In the genomic region with DNA sequence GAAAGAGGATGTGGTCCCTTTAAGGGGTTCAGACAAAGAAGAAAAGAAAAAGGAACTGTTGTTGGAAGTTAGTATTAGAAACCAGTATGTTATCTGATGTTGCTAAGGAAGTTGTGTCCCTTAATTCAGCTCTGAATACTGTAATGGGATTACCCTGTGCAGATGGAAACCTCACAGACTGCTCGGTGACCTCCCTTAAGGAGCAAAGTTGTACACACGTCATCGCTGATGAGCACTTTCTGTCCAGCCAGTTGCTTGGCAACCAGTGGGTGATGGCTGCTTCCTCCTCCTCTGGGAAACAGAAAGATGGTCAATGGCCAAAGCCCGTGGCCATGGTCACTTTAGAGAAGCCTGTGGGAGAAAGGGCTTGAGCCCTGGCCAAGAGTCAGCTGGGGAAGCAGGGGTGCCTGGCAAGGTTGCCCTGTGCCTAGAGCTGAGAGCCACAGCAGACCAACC, we compare ENCODE assay signal across 8 mouse cellular contexts. TPM values are rescaled to one million over a fixed set of nuclear protein-coding genes. Genes with fewer than 3 reads are reported as not detected.
A peak's percentile ranks its signal among the peaks of the same experiment; 100 is the strongest.
DNase-seq lines count a peak whose midpoint lies in the region; ATAC-seq lines count a peak whose summit lies in the region.
"Had no signal": no experiment of that assay in that cellular context is flagged by ENCODE, and none has a peak within 500 bp of the region (broad histone marks: within the 10 kb centered on the region; RNA-seq: fewer than 3 reads in every experiment).

No protein-coding gene starts in this region.

- ATAC-seq in neural tube, embryonic 15.5 days (ENCODE audit: low FRiP score), result no peak
- peak; percentile 66 for ATAC-seq in megakaryocyte progenitor cell, adult 5-6 weeks (replicated peaks; ENCODE audit: poor library complexity)

- no peak overlapping the region for H3K4me3 ChIP-seq in neural tube, embryonic 15.5 days (replicated peaks)
- H3K4me3 ChIP-seq: limb, embryonic 13.5 days had no signal

- no peak overlapping the region for H3K4me2 ChIP-seq in neural tube, embryonic 15.5 days
- H3K4me2 ChIP-seq: limb, embryonic 13.5 days had no signal

- no peak overlapping the region for H3K9ac ChIP-seq in neural tube, embryonic 15.5 days (replicated peaks)
- H3K9ac ChIP-seq: limb, embryonic 13.5 days had no signal

- H3K4me1 ChIP-seq in neural tube, embryonic 15.5 days, result peaks cover 32% of the 10 kb centered on the region

- H3K27me3 ChIP-seq in neural tube, embryonic 15.5 days (replicated peaks), result no peaks in the 10 kb centered on the region
- H3K27me3 ChIP-seq: limb, embryonic 13.5 days had no signal

- H3K27ac ChIP-seq in neural tube, embryonic 15.5 days (replicated peaks), result 0 out of 2 replicates have a peak overlapping the region, but pooled peaks have one; percentile 18
- H3K27ac ChIP-seq: limb, embryonic 13.5 days had no signal

- no peaks in the 10 kb centered on the region for H3K9me3 ChIP-seq in neural tube, embryonic 15.5 days (replicated peaks)
- H3K9me3 ChIP-seq: limb, embryonic 13.5 days had no signal

- WGBS in neural tube, embryonic 15.5 days, result 36% methylated on average over 4 of the region's 4 CpGs

- DNase-seq in neural tube, embryonic 10.5 days (ENCODE audit: extremely low spot score, low spot score), result no peak
- DNase-seq in adrenal gland, adult 2 months, result peak; percentile 69
- DNase-seq in frontal cortex, postnatal 10 days (ENCODE audit: low spot score in 2 of 2), result peak; percentile 44 to 60
- peak; percentile 47 for DNase-seq in kidney, postnatal 10 days
- DNase-seq in embryo, embryonic 11 days, result no peak

- peaks cover 3% of the 10 kb centered on the region for H3K36me3 ChIP-seq in neural tube, embryonic 15.5 days

RNA-seq across cellular contexts. Expression of a gene that starts 9.7 kb away (rescaled TPM):
- not detected in 2 replicates for polyA plus RNA-seq in neural tube, embryonic 15.5 days (2015; fragmentation: Nextera tagmentation; extraction: Ambion mirVana)
- total RNA-seq in adrenal gland, adult 2 months (2021), result not detected
- polyA plus RNA-seq in adrenal gland, adult 2 months (2012; rRNA removed), result 0.04 TPM in 1 of 2 replicates, not detected in the other
- not detected in 2 replicates for total RNA-seq in megakaryocyte progenitor cell, adult 5-6 weeks (2015)
- not detected in 2 replicates for total RNA-seq in megakaryocyte progenitor cell, adult 5-6 weeks (2017)
- polyA plus RNA-seq: limb, embryonic 13.5 days had no signal

RNA-seq across cellular contexts. Expression of a gene that starts 16.4 kb away (rescaled TPM):
- 42.3 and 51.4 TPM in 2 replicates for polyA plus RNA-seq in neural tube, embryonic 15.5 days (2015; fragmentation: Nextera tagmentation; extraction: Ambion mirVana)
- total RNA-seq in adrenal gland, adult 2 months (2021), result 1 to 10 TPM; 3.9 to 4.4 TPM
- polyA plus RNA-seq in adrenal gland, adult 2 months (2012; rRNA removed), result 2.3 and 3.2 TPM in 2 replicates
- 12.6 and 14.7 TPM in 2 replicates for total RNA-seq in megakaryocyte progenitor cell, adult 5-6 weeks (2015)
- total RNA-seq in megakaryocyte progenitor cell, adult 5-6 weeks (2017), result 18.0 and 19.4 TPM in 2 replicates

RNA-seq across cellular contexts. Expression of a gene that starts 30.7 kb away (rescaled TPM):
- 342 and 381 TPM in 2 replicates for polyA plus RNA-seq in neural tube, embryonic 15.5 days (2015; fragmentation: Nextera tagmentation; extraction: Ambion mirVana)
- total RNA-seq in adrenal gland, adult 2 months (2021), result 100 to 1,000 TPM; 182 to 183 TPM
- polyA plus RNA-seq in adrenal gland, adult 2 months (2012; rRNA removed), result 141 and 143 TPM in 2 replicates
- total RNA-seq in megakaryocyte progenitor cell, adult 5-6 weeks (2015), result 302 and 347 TPM in 2 replicates
- total RNA-seq in megakaryocyte progenitor cell, adult 5-6 weeks (2017), result 439 and 441 TPM in 2 replicates

Comparison
In these comparisons a context has a peak if more than half of its experiments do, and no peak if none do; other contexts are left out.
1. DNase-seq: peak in adrenal gland, adult 2 months (single experiment), frontal cortex, postnatal 10 days (2 of 2) and kidney, postnatal 10 days (single experiment); none in neural tube, embryonic 10.5 days (single experiment) and embryo, embryonic 11 days (single experiment).